Mouse (Mus musculus): ENCODE measurements around the gene Aff4. TPM values are rescaled to one million over a fixed set of nuclear protein-coding genes. Genes with fewer than 3 reads are reported as not detected.
"Not testable (repeated sequence)": the region's sequence is repeated elsewhere in the genome, so short reads cannot be mapped to it uniquely, and the experiment has no call there.

The Aff4 gene
- polyA plus RNA-seq, 1 experiment = 69.0 TPM

GRCm38 (mm10) chr11:53413871-53414270, 63.2 kb downstream of the Aff4 start:
- no peak for DNase-seq (ENCODE audit: low read depth)
- TF ChIP-seq CTCF (IDR thresholded peaks at IDR 0.05; ENCODE audit: borderline replicate concordance, extremely low read depth, insufficient read depth, insufficient read length) = no peak

- no peak for DNase-seq (ENCODE audit: low read depth)
- TF ChIP-seq CTCF (IDR thresholded peaks at IDR 0.05; ENCODE audit: borderline replicate concordance, extremely low read depth, insufficient read depth, insufficient read length) = no peak
- no peak for TF ChIP-seq POLR2A (IDR thresholded peaks at IDR 0.05; ENCODE audit: borderline replicate concordance, extremely low read depth, insufficient read depth, insufficient read length, poor library complexity, severe bottlenecking)
Measured at GRCm38 (mm10) chr11:53418048-53418447, 67.4 kb downstream of the Aff4 start.

- DNase-seq (ENCODE audit: low read depth) = no peak
- no peak for TF ChIP-seq CTCF (IDR thresholded peaks at IDR 0.05; ENCODE audit: borderline replicate concordance, extremely low read depth, insufficient read depth, insufficient read length)
- no peak for TF ChIP-seq POLR2A (IDR thresholded peaks at IDR 0.05; ENCODE audit: borderline replicate concordance, extremely low read depth, insufficient read depth, insufficient read length, poor library complexity, severe bottlenecking)
Measured at GRCm38 (mm10) chr11:53423036-53423435, 72.4 kb downstream of the Aff4 start, which contains the start of gene Leap2. Gene Leap2 (minus strand): TSS chr11:53423170.

- no peak for DNase-seq (ENCODE audit: low read depth)
- TF ChIP-seq POLR2A (IDR thresholded peaks at IDR 0.05; ENCODE audit: borderline replicate concordance, extremely low read depth, insufficient read depth, insufficient read length, poor library complexity, severe bottlenecking) = no peak
- no peak for TF ChIP-seq CTCF (IDR thresholded peaks at IDR 0.05; ENCODE audit: borderline replicate concordance, extremely low read depth, insufficient read depth, insufficient read length)
Measured at GRCm38 (mm10) chr11:53424826-53425225, 74.2 kb downstream of the Aff4 start.

- DNase-seq (ENCODE audit: low read depth) = no peak
Measured at GRCm38 (mm10) chr11:53425251-53425650, 74.6 kb downstream of the Aff4 start.

GRCm38 (mm10) chr11:53425711-53426255, 75.2 kb downstream of the Aff4 start:
- DNase-seq (ENCODE audit: low read depth) = no peak
- TF ChIP-seq CTCF (IDR thresholded peaks at IDR 0.05; ENCODE audit: borderline replicate concordance, extremely low read depth, insufficient read depth, insufficient read length) (no peak), POLR2A (IDR thresholded peaks at IDR 0.05; ENCODE audit: borderline replicate concordance, extremely low read depth, insufficient read depth, insufficient read length, poor library complexity, severe bottlenecking) (no peak)

More at GRCm38 (mm10) chr11:53425251-53425650, 74.6 kb downstream of the Aff4 start:
- TF ChIP-seq CTCF (IDR thresholded peaks at IDR 0.05; ENCODE audit: borderline replicate concordance, extremely low read depth, insufficient read depth, insufficient read length) = no peak
- TF ChIP-seq POLR2A (IDR thresholded peaks at IDR 0.05; ENCODE audit: borderline replicate concordance, extremely low read depth, insufficient read depth, insufficient read length, poor library complexity, severe bottlenecking) = no peak

- DNase-seq (ENCODE audit: low read depth) = not testable (repeated sequence)
Measured at GRCm38 (mm10) chr11:53426914-53427313, 76.3 kb downstream of the Aff4 start.

GRCm38 (mm10) chr11:53427993-53428715, 77.5 kb downstream of the Aff4 start:
- no peak for TF ChIP-seq CTCF (IDR thresholded peaks at IDR 0.05; ENCODE audit: borderline replicate concordance, extremely low read depth, insufficient read depth, insufficient read length)
- no peak for TF ChIP-seq POLR2A (IDR thresholded peaks at IDR 0.05; ENCODE audit: borderline replicate concordance, extremely low read depth, insufficient read depth, insufficient read length, poor library complexity, severe bottlenecking)
- no peak for DNase-seq (ENCODE audit: low read depth)

GRCm38 (mm10) chr11:53428716-53429057, 78.1 kb downstream of the Aff4 start:
- TF ChIP-seq CTCF (IDR thresholded peaks at IDR 0.05; ENCODE audit: borderline replicate concordance, extremely low read depth, insufficient read depth, insufficient read length) = no peak
- TF ChIP-seq POLR2A (IDR thresholded peaks at IDR 0.05; ENCODE audit: borderline replicate concordance, extremely low read depth, insufficient read depth, insufficient read length, poor library complexity, severe bottlenecking) = no peak
- DNase-seq (ENCODE audit: low read depth) = no peak

GRCm38 (mm10) chr11:53429182-53429581, 78.5 kb downstream of the Aff4 start:
- no peak for TF ChIP-seq CTCF (IDR thresholded peaks at IDR 0.05; ENCODE audit: borderline replicate concordance, extremely low read depth, insufficient read depth, insufficient read length)
- TF ChIP-seq POLR2A (IDR thresholded peaks at IDR 0.05; ENCODE audit: borderline replicate concordance, extremely low read depth, insufficient read depth, insufficient read length, poor library complexity, severe bottlenecking) = no peak
- no peak for DNase-seq (ENCODE audit: low read depth)

GRCm38 (mm10) chr11:53430300-53430669, 79.7 kb downstream of the Aff4 start:
- no peak for TF ChIP-seq CTCF (IDR thresholded peaks at IDR 0.05; ENCODE audit: borderline replicate concordance, extremely low read depth, insufficient read depth, insufficient read length)
- TF ChIP-seq POLR2A (IDR thresholded peaks at IDR 0.05; ENCODE audit: borderline replicate concordance, extremely low read depth, insufficient read depth, insufficient read length, poor library complexity, severe bottlenecking) = no peak
- DNase-seq (ENCODE audit: low read depth) = no peak

GRCm38 (mm10) chr11:53430670-53431346, 80.2 kb downstream of the Aff4 start, which contains the start of the genes Uqcrq and Gdf9:
Gene Uqcrq (minus strand): TSS chr11:53430831.
Gene Gdf9 (plus strand): TSS chr11:53431023.
- no peak for TF ChIP-seq CTCF (IDR thresholded peaks at IDR 0.05; ENCODE audit: borderline replicate concordance, extremely low read depth, insufficient read depth, insufficient read length)
- TF ChIP-seq POLR2A (IDR thresholded peaks at IDR 0.05; ENCODE audit: borderline replicate concordance, extremely low read depth, insufficient read depth, insufficient read length, poor library complexity, severe bottlenecking) = peak; percentile 74; the same call in 1 of the 2 replicates
- peak; percentile 100 for DNase-seq (ENCODE audit: low read depth)
